Mouse (Mus musculus): ENCODE measurements around the gene Ccdc113.

GRCm38 (mm10) chr8:95533584-95534387 lies at the start of gene Ccdc113:
- TF ChIP-seq EP300 (optimal IDR thresholded peaks at IDR 0.05) (no peak), CTCF (IDR thresholded peaks at IDR 0.05; ENCODE audit: low read depth) (peak; percentile 12; the same call in 1 of the 2 replicates)
